Mouse (Mus musculus): Measurements from ENCODE around the gene Atf6b.

Gene Atf6b

DNA sequence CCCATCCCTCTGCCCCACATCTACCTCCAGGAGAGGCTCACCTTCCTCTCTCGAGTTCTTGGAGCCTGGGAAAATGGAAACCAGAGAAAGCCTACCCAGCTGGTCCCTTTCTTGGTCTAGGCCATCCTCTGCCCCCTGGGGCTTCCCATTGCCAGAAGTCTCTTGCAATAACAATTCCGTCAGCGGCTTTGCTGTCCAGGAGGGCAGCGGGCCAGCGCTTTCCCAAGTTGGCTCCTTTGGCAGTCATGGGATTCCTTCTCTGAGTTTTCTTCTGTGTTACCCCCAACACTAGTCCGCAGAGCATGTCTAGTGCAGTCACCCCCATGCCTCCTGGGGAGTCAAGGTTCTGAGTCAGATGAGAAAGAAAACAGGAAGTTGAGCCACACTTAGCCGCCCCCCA lies 46.0 kb downstream of the Atf6b start:
- in situ Hi-C loops (cut with MboI), result no loop called here

DNA sequence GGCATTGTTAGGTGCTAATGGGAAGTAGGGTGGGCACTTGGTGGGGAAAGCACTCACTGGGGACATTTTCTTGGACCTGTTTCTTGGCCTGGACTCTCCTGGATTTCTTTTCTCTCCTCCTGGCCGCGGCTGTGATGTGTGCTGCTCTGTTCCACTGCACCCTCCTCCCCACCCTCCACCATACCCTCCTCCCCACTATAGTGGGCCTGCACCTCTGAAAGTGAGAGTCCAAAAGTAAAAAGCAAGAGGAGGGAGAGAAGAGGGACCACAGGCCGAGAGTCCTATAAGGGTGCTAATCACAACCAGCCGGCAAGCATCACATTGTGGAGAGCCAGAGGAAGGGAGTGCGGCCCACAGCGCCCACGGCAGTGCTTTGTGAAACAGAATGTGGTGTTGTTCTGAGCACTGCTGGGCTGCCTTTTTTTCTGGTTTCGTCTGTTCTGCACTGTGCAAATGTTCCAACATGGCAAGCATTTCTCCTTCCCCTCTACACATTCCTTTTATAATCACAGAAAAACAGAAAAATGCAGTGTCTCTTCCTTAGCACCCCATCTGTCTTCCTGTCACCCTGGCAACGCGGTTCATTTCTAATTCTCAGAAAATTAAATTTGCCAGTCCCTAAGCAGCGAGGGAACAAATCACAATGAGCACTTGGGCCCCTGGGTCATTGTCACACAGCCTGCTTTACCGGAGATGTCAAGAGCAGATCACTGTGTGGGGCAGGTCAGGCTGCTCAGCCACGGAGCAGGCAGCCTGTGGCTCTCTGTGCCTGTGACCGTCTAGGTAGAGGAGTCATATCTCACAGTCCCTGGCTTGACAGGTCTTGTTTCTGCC lies 52.8 kb downstream of the Atf6b start:
- in situ Hi-C loops (cut with MboI), result no loop called here

GRCm38 (mm10) chr17:34700671-34701071 lies 53.7 kb downstream of the Atf6b start:
- in situ Hi-C loops (cut with MboI), result no loop called here
